Mouse (Mus musculus): ENCODE measurements around the gene Zfp950. TPM values are rescaled to one million over a fixed set of nuclear protein-coding genes. Genes with fewer than 3 reads are reported as not detected.

Zfp950 gene
- polyA plus RNA-seq, 1 experiment: 48.9 TPM

GRCm38 (mm10) chr19:61064386-61064785 is 76.3 kb downstream of the Zfp950 start:
- no peak for DNase-seq (ENCODE audit: extremely low spot score in 1 of 2, low spot score in 1 of 2)

GRCm38 (mm10) chr19:61057581-61057980 is 83.1 kb downstream of the Zfp950 start:
- no peak for DNase-seq (ENCODE audit: extremely low spot score in 1 of 2, low spot score in 1 of 2)

- no peak for DNase-seq (ENCODE audit: extremely low spot score in 1 of 2, low spot score in 1 of 2)
Measured at GRCm38 (mm10) chr19:61056783-61057410, 83.7 kb downstream of the Zfp950 start.

- DNase-seq (ENCODE audit: extremely low spot score in 1 of 2, low spot score in 1 of 2): no peak
Measured at GRCm38 (mm10) chr19:61052786-61053185, 87.9 kb downstream of the Zfp950 start.

GRCm38 (mm10) chr19:61052008-61052407 is 88.6 kb downstream of the Zfp950 start:
- DNase-seq (ENCODE audit: extremely low spot score in 1 of 2, low spot score in 1 of 2): no peak

- no peak for DNase-seq (ENCODE audit: extremely low spot score in 1 of 2, low spot score in 1 of 2)
Measured at GRCm38 (mm10) chr19:61051151-61051550, 89.5 kb downstream of the Zfp950 start.

- peak in 1 of 2 experiments; percentile 2 for DNase-seq (ENCODE audit: extremely low spot score in 1 of 2, low spot score in 1 of 2)
Measured at GRCm38 (mm10) chr19:61049413-61049812, 91.2 kb downstream of the Zfp950 start.

- peak in 1 of 2 experiments; percentile 3 for DNase-seq (ENCODE audit: extremely low spot score in 1 of 2, low spot score in 1 of 2)
Measured at GRCm38 (mm10) chr19:61048646-61049045, 92.0 kb downstream of the Zfp950 start.

- no peak for DNase-seq (ENCODE audit: extremely low spot score in 1 of 2, low spot score in 1 of 2)
Measured at GRCm38 (mm10) chr19:61039151-61039550, 101.5 kb downstream of the Zfp950 start.

- no peak for DNase-seq (ENCODE audit: extremely low spot score in 1 of 2, low spot score in 1 of 2)
Measured at GRCm38 (mm10) chr19:61031570-61031969, 109.1 kb downstream of the Zfp950 start.

- DNase-seq (ENCODE audit: extremely low spot score in 1 of 2, low spot score in 1 of 2): no peak
Measured at GRCm38 (mm10) chr19:61021939-61022566, 118.6 kb downstream of the Zfp950 start.

- peak in 1 of 2 experiments; percentile 40 for DNase-seq (ENCODE audit: extremely low spot score in 1 of 2, low spot score in 1 of 2)
Measured at GRCm38 (mm10) chr19:61021502-61021901, 119.1 kb downstream of the Zfp950 start.

- DNase-seq (ENCODE audit: extremely low spot score in 1 of 2, low spot score in 1 of 2): no peak
Measured at GRCm38 (mm10) chr19:61017477-61018266, 123.0 kb downstream of the Zfp950 start.

- no peak for DNase-seq (ENCODE audit: extremely low spot score in 1 of 2, low spot score in 1 of 2)
Measured at GRCm38 (mm10) chr19:61009266-61009665, 131.4 kb downstream of the Zfp950 start.

Other genes with a start within 250 kb of the Zfp950 start
- 0.06 and 0.15 TPM in 2 replicates for gene Gm7102, start 35.5 kb upstream of the Zfp950 start, polyA plus RNA-seq (2012; rRNA removed)
- gene Gm6020, start 43.0 kb upstream of the Zfp950 start, polyA plus RNA-seq (2012; rRNA removed): not detected in 2 replicates
- gene Csf2ra, start 87.6 kb upstream of the Zfp950 start, polyA plus RNA-seq (2012; rRNA removed): 178 and 209 TPM in 2 replicates
- not detected in 2 replicates for gene Gm21060, start 156.2 kb upstream of the Zfp950 start, polyA plus RNA-seq (2012; rRNA removed)

Measured in frontal cortex, adult 2 months (tissue).